Mouse (Mus musculus) cerebellum, adult 2 months (tissue): Measurements from ENCODE around the gene Ccne1. TPM values are rescaled to one million over a fixed set of nuclear protein-coding genes. Genes with fewer than 3 reads are reported as not detected.

ENCODE experiments used
- DNase-seq, 2 experiments: peaks; one replicate each; pipeline ENCODE4 v3.0.0; 2021
- H3K27ac ChIP-seq: fragments of 200-500 bp; 2 replicates; pipeline ENCODE4 v1.5.1; 2012; ENCODE audit warnings: low read length, control low read depth, inconsistent platforms; ENCODE audit not compliant: insufficient read depth
- H3K27me3 ChIP-seq: fragments of 200-500 bp; 2 replicates; pipeline ENCODE4 v1.6.1; 2012; ENCODE audit warnings: inconsistent platforms, mild to moderate bottlenecking, low read length, moderate library complexity; ENCODE audit not compliant: control insufficient read depth, insufficient read depth
- H3K4me1 ChIP-seq: fragments of 200-500 bp; 2 replicates; pipeline ENCODE4 v1.6.1; 2011; ENCODE audit warnings: low read length; ENCODE audit not compliant: control insufficient read depth, insufficient read depth
- H3K4me3 ChIP-seq: fragments of 200-500 bp; replicated peaks from 2 replicates; pipeline ENCODE3; 2011; ENCODE audit warnings: mild to moderate bottlenecking, low read depth, low read length, control low read depth; ENCODE audit not compliant: insufficient read depth
- CTCF ChIP-seq: fragments of 200-500 bp; IDR thresholded peaks from 2 replicates; pipeline ENCODE4 v1.5.1; 2011; ENCODE audit warnings: low read depth, mild to moderate bottlenecking, control low read depth, low read length, moderate library complexity, borderline replicate concordance; ENCODE audit not compliant: insufficient read depth
- POLR2A ChIP-seq: fragments of 200-500 bp; IDR thresholded peaks from 2 replicates; pipeline ENCODE4 v1.6.1; 2011; ENCODE audit warnings: low read length, control low read depth, borderline replicate concordance; ENCODE audit not compliant: insufficient read depth
- WGBS: fragments of 180-500 bp; shearing (Covaris S2); methylation state at CpG from one replicate; pipeline ENCODE4 v1.1.7; 2018; 5-methylcytosine and 5-hydroxymethylcytosine counted together
- polyA plus RNA-seq: library from polyadenylated mRNA; depleted of rRNA; stranded (reverse); fragments of >200 nt; gene quantifications from 2 replicates; pipeline ENCODE4 v1.2.3, GENCODE M21; 2012

Gene Ccne1
- polyA plus RNA-seq, 1 experiment = 20.3 TPM

DNA sequence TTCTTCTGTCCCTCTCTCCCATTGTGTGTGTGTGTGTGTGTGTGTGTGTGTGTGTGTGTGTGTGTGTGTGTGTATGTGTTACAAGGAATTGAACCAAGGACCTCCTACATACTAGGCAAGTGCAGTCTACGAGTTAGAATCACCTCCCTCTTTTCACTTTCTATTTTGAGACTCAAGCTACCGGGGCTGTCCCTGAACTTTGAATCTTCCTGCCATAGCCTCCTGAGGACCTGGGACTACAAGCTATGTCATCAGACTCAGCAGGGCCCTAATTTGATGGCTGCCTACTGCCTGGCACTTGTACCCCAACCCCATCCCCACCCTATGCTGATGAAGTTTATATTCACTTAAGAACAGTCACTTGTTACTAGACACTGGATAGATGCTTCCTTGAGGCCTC lies 18.9 kb downstream of the Ccne1 start:
- TF ChIP-seq POLR2A = no peak
- TF ChIP-seq CTCF = no peak
- DNase-seq = no peak
- H3K27me3 ChIP-seq = no peaks in the 10 kb centered on the region
- no peak overlapping the region for H3K4me3 ChIP-seq
- H3K27ac ChIP-seq = no peak overlapping the region
- WGBS = 53% methylated on average over 2 of the region's 2 CpGs
- peaks cover 2% of the 10 kb centered on the region; the same call in 1 of the 2 replicates for H3K4me1 ChIP-seq

DNA sequence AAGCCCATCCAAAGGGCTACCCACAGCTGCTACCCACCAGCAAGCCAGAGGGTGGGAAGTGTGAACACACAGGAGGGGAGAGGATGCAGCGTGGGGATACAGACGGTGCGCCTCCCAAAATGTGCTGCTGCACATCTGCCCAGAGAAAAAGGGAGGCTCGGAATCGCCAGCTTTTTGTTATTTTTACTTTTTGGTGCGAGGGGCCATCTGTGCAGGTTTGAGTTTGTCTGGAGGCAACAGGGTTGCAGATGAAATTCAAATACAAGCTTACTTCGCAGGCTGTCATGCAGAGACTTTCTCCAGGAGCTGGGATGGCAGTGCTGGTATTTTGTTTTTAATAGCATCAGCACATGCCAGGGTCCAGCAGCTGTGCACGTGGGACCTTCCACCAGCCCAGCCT lies 19.5 kb downstream of the Ccne1 start:
- H3K4me1 ChIP-seq = peaks cover 2% of the 10 kb centered on the region; the same call in 1 of the 2 replicates
- WGBS = 76% methylated on average over 8 of the region's 8 CpGs
- no peak overlapping the region for H3K4me3 ChIP-seq
- H3K27me3 ChIP-seq = no peaks in the 10 kb centered on the region
- TF ChIP-seq CTCF = no peak
- no peak for TF ChIP-seq POLR2A
- no peak overlapping the region for H3K27ac ChIP-seq
- DNase-seq = no peak

DNA sequence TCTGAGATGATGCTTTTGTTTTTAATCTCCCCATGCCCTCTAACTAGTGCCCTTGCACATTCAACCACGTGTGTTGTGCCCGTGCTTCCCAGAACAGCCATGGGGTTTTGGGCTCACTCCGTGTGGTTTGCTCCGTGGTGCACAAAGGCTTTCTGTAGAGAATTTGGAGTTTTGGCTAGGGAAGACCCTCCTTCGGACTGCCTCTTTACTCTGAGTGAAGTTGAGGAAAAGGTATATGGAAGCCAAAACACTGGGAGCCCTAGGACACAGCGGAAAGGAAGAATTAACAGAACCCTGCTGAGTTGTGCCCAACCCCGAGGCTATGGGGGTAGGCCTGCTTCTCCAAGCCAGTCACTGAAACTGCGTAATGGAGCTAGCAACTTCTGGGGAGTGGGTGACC lies 20.9 kb downstream of the Ccne1 start:
- DNase-seq = no peak
- H3K4me1 ChIP-seq = peaks cover 2% of the 10 kb centered on the region; the same call in 1 of the 2 replicates
- no peak overlapping the region for H3K27ac ChIP-seq
- TF ChIP-seq CTCF (no peak), POLR2A (no peak)
- no peaks in the 10 kb centered on the region for H3K27me3 ChIP-seq
- H3K4me3 ChIP-seq = no peak overlapping the region
- WGBS = 59% methylated on average over 8 of the region's 8 CpGs

- 1% methylated on average over 35 of the region's 35 CpGs for WGBS
- no peaks in the 10 kb centered on the region for H3K27me3 ChIP-seq
- TF ChIP-seq CTCF (peak; percentile 56; the same call in 1 of the 2 replicates), POLR2A (no peak)
- peak overlapping the region; percentile 53 for H3K4me3 ChIP-seq
- DNase-seq = peak; percentile 72 to 73
- H3K4me1 ChIP-seq = peaks cover 2% of the 10 kb centered on the region; the same call in 1 of the 2 replicates
- no peak overlapping the region for H3K27ac ChIP-seq
Observed at GRCm38 (mm10) chr7:38085573-38086211, 21.6 kb downstream of the Ccne1 start.

GRCm38 (mm10) chr7:38084778-38085572 lies 22.4 kb downstream of the Ccne1 start:
- no peaks in the 10 kb centered on the region for H3K27me3 ChIP-seq
- peak overlapping the region; percentile 41; the same call in 1 of the 2 replicates for H3K27ac ChIP-seq
- H3K4me1 ChIP-seq = peaks cover 2% of the 10 kb centered on the region; the same call in 1 of the 2 replicates
- DNase-seq = peak; percentile 99 to 100
- WGBS = under 1% methylated on average over 65 of the region's 65 CpGs
- peak; percentile 81 for TF ChIP-seq POLR2A
- TF ChIP-seq CTCF = no peak
- peak overlapping the region; percentile 73 for H3K4me3 ChIP-seq

- Histone ChIP-seq H3K4me1 (peaks cover 2% of the 10 kb centered on the region; the same call in 1 of the 2 replicates), H3K27ac (no peak overlapping the region), H3K27me3 (no peaks in the 10 kb centered on the region), H3K4me3 (no peak overlapping the region)
- no peak for DNase-seq
- TF ChIP-seq CTCF (no peak), POLR2A (no peak)
Observed at GRCm38 (mm10) chr7:38082971-38083370, 24.4 kb downstream of the Ccne1 start.

DNA sequence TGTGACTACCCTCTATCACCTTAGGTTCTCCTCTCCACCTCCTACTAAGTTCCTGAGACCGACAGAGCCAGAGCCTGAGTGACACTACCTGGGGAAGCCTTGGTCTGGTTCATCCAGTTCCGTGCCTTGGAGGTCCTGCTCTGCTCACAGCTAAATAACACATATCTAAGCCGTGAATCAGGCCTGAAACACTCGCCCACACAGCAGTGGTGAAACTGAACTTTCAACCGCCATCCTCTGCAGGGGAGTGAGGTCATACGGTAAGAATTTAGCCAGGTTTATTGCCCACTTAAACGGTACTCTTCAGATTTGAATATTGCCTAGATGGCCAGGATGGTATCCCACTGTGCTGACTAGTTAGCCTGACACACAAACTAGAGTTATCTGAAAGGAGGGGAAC lies 30.1 kb downstream of the Ccne1 start:
- H3K4me1 ChIP-seq = peaks cover 9% of the 10 kb centered on the region
- DNase-seq = no peak
- no peak overlapping the region for H3K4me3 ChIP-seq
- 70% methylated on average over 7 of the region's 7 CpGs for WGBS
- H3K27me3 ChIP-seq = no peaks in the 10 kb centered on the region
- TF ChIP-seq CTCF = no peak
- TF ChIP-seq POLR2A = no peak
- H3K27ac ChIP-seq = no peak overlapping the region
